ENCODE assay signal across 27 mouse cellular contexts in genomic region chr8:47037405-47037804, GRCm38 (mm10). TPM values are rescaled to one million over a fixed set of nuclear protein-coding genes. Genes with fewer than 3 reads are reported as not detected.
DNase-seq lines count a peak whose midpoint lies in the region; ATAC-seq lines count a peak whose summit lies in the region.
"Had no signal": no experiment of that assay in that cellular context is flagged by ENCODE, and none has a peak within 500 bp of the region (broad histone marks: within the 10 kb centered on the region; RNA-seq: fewer than 3 reads in every experiment).

No protein-coding gene starts in this region.

- peaks cover 5% of the 10 kb centered on the region; the same call in 1 of the 2 replicates for H3K9me3 ChIP-seq in kidney, embryonic 14.5 days (ENCODE audit: control insufficient read depth, low read length)
- peaks cover 9% of the 10 kb centered on the region; the same call in 1 of the 2 replicates for H3K9me3 ChIP-seq in limb, embryonic 12.5 days
- no peaks in the 10 kb centered on the region; the same call in 1 of the 2 replicates for H3K9me3 ChIP-seq in limb, embryonic 10.5 days (replicated peaks)
- H3K9me3 ChIP-seq: G1E; liver, embryonic 13.5 days had no signal

- no peaks in the 10 kb centered on the region for H3K4me1 ChIP-seq in kidney, embryonic 14.5 days (ENCODE audit: control insufficient read depth, insufficient read depth, low read length)
- peaks cover 12% of the 10 kb centered on the region for H3K4me1 ChIP-seq in limb, embryonic 12.5 days (replicated peaks)
- H3K4me1 ChIP-seq in limb, embryonic 10.5 days = peaks cover 10% of the 10 kb centered on the region; the same call in 1 of the 2 replicates
- H3K4me1 ChIP-seq: embryonic facial prominence, embryonic 12.5 days; hindbrain, embryonic 12.5 days; liver, embryonic 13.5 days had no signal

- H3K4me2 ChIP-seq in kidney, embryonic 14.5 days (replicated peaks; ENCODE audit: low read depth, low read length) = no peak overlapping the region
- H3K4me2 ChIP-seq in limb, embryonic 12.5 days = no peak overlapping the region
- H3K4me2 ChIP-seq: embryonic facial prominence, embryonic 12.5 days; heart, embryonic 11.5 days; hindbrain, embryonic 12.5 days; liver, embryonic 13.5 days had no signal

- no peak overlapping the region for H3K9ac ChIP-seq in kidney, embryonic 14.5 days (ENCODE audit: low read depth, low read length)
- no peak overlapping the region for H3K9ac ChIP-seq in limb, embryonic 12.5 days (replicated peaks)
- H3K9ac ChIP-seq: embryonic facial prominence, embryonic 12.5 days; hindbrain, embryonic 12.5 days; liver, embryonic 13.5 days had no signal

- no peaks in the 10 kb centered on the region for H3K36me3 ChIP-seq in kidney, embryonic 14.5 days (ENCODE audit: control insufficient read depth, insufficient read depth, low read length)
- no peaks in the 10 kb centered on the region for H3K36me3 ChIP-seq in limb, embryonic 12.5 days
- H3K36me3 ChIP-seq in limb, embryonic 10.5 days = no peaks in the 10 kb centered on the region
- H3K36me3 ChIP-seq: embryonic facial prominence, embryonic 12.5 days; G1E; hindbrain, embryonic 12.5 days; liver, embryonic 13.5 days had no signal

- no peak overlapping the region for H3K4me3 ChIP-seq in kidney, embryonic 14.5 days (ENCODE audit: low read length)
- no peak overlapping the region for H3K4me3 ChIP-seq in limb, embryonic 12.5 days (replicated peaks)
- no peak overlapping the region for H3K4me3 ChIP-seq in limb, embryonic 10.5 days
- H3K4me3 ChIP-seq: embryonic facial prominence, embryonic 12.5 days; hindbrain, embryonic 12.5 days; liver, embryonic 13.5 days had no signal

- 45% methylated on average over 5 of the region's 5 CpGs for WGBS in kidney, embryonic 14.5 days
- WGBS in limb, embryonic 12.5 days = 70% methylated on average over 5 of the region's 5 CpGs
- 71% methylated on average over 5 of the region's 5 CpGs for WGBS in limb, embryonic 10.5 days

- ATAC-seq in kidney, embryonic 14.5 days (ENCODE audit: low FRiP score, low TSS enrichment) = peak; percentile 62
- ATAC-seq in limb, embryonic 12.5 days (ENCODE audit: insufficient number of reproducible peaks, insufficient read depth, low FRiP score, low TSS enrichment, low read depth) = peak; percentile 38; the same call in 1 of the 2 replicates
- ATAC-seq: forebrain, embryonic 14.5 days; hindbrain, postnatal 0 days; intestine, embryonic 16.5 days had no signal

- H3K27ac ChIP-seq in kidney, embryonic 14.5 days (ENCODE audit: low read depth, low read length) = no peak overlapping the region
- no peak overlapping the region for H3K27ac ChIP-seq in limb, embryonic 12.5 days
- H3K27ac ChIP-seq in limb, embryonic 10.5 days = no peak overlapping the region
- H3K27ac ChIP-seq: embryonic facial prominence, embryonic 12.5 days; hindbrain, embryonic 12.5 days; hindbrain, postnatal 0 days; liver, embryonic 13.5 days had no signal

- peak; percentile 21 for DNase-seq in embryo, embryonic 10 days (ENCODE audit: low spot score)
- no peak for DNase-seq in embryo, embryonic 10.5 days (ENCODE audit: low spot score)
- DNase-seq in kidney, postnatal 10 days = no peak
- no peak for DNase-seq in limb, embryonic 10.5 days (ENCODE audit: low spot score)
- DNase-seq in layer of hippocampus, postnatal 14 days (ENCODE audit: low spot score in 2 of 2) = no peak
- DNase-seq: adrenal gland, postnatal 10 days; cerebellum, adult 8-10 months; cerebellum, postnatal 25 days; embryo, embryonic 11 days; gastrocnemius, postnatal 14 days; heart, postnatal 36 days; liver, embryonic 13.5 days; lung, adult 2 months; lung, postnatal 14 days; midbrain, embryonic 14.5 days had no signal

- no peaks in the 10 kb centered on the region for H3K27me3 ChIP-seq in kidney, embryonic 14.5 days (ENCODE audit: control insufficient read depth, insufficient read depth, low read length)
- 0 out of 2 replicates have a peak, but pooled peaks cover 6% of the 10 kb centered on the region for H3K27me3 ChIP-seq in limb, embryonic 12.5 days
- no peaks in the 10 kb centered on the region for H3K27me3 ChIP-seq in limb, embryonic 10.5 days (ENCODE audit: low read depth, poor library complexity, severe bottlenecking)
- H3K27me3 ChIP-seq: embryonic facial prominence, embryonic 12.5 days; hindbrain, embryonic 12.5 days; liver, embryonic 13.5 days had no signal

RNA-seq across cellular contexts. Expression of gene Enpp6, which starts 50.7 kb away (rescaled TPM):
- polyA plus RNA-seq in kidney, embryonic 14.5 days (2014; fragmentation: Nextera tagmentation; extraction: Ambion mirVana) = 0.57 and 1.5 TPM in 2 replicates
- 0.87 and 1.0 TPM in 2 replicates for polyA plus RNA-seq in limb, embryonic 12.5 days (2016; fragmentation: Nextera tagmentation; extraction: Ambion mirVana)
- 0.09 and 0.24 TPM in 2 replicates for polyA plus RNA-seq in limb, embryonic 10.5 days (2016; fragmentation: Nextera tagmentation; extraction: Ambion mirVana)
- total RNA-seq in layer of hippocampus, postnatal 14 days (2021) = 10 to 100 TPM; 28.9 to 29.2 TPM
- total RNA-seq: granulocyte monocyte progenitor cell, adult 5-6 weeks; monocyte, adult 5-6 weeks had no signal
- polyA plus RNA-seq: C2C12; forebrain, embryonic 14.5 days; G1E; midbrain, embryonic 14.5 days had no signal
